Mouse (Mus musculus) spleen, adult 2 months (tissue): ENCODE results near the gene Zfp329.

Experiments used
- CTCF ChIP-seq: fragments of 200-500 bp; IDR thresholded peaks from 2 replicates; pipeline ENCODE4 v1.5.1; 2011; ENCODE audit warnings: mild to moderate bottlenecking, inconsistent platforms; ENCODE audit not compliant: insufficient read depth, insufficient read length, insufficient replicate concordance; ENCODE audit errors: extremely low read depth
- POLR2A ChIP-seq: fragments of 200-500 bp; IDR thresholded peaks from 2 replicates; pipeline ENCODE4 v1.6.1; 2011; ENCODE audit warnings: low read depth, low read length, inconsistent platforms

DNA sequence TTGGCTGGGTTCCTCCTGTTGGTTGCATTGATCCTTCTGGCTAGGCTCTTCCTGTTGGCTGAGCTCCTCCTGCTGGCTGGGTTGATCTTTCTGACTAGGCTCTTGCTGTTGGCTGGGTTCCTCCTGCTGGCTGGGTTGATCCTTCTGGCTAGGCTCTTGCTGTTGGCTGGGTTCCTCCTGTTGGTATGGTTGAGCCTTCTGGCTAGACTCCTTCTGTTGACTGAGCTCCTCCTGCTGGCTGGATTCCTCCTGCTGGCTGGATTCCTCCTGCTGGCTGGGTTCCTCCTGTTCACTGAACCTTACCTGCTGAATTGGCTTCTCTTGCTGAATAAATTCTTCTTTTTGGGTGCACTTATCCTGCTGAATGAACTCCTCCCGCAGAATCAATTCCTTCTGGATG lies 44.1 kb downstream of the Zfp329 start:
- TF ChIP-seq POLR2A (no peak), CTCF (no peak)
